Mouse (Mus musculus) layer of hippocampus, adult 9-10 months (tissue): ENCODE measurements around the gene Ank3.
"Not testable (repeated sequence)": the region's sequence is repeated elsewhere in the genome, so short reads cannot be mapped to it uniquely, and the experiment has no call there.

Experiments
- DNase-seq: peaks from one replicate; pipeline ENCODE4 v3.0.0; 2022; ENCODE audit warnings: low spot score

Gene Ank3

GRCm38 (mm10) chr10:69398763-69399590 lies at the start of gene Ank3:
Ank3 (plus strand) TSS chr10:69398773.
- DNase-seq, result no peak

GRCm38 (mm10) chr10:69351071-69351841 lies 47.3 kb upstream of the Ank3 start:
- DNase-seq, result no peak

- DNase-seq, result no peak
Observed at GRCm38 (mm10) chr10:69351842-69352211, 46.7 kb upstream of the Ank3 start.

- DNase-seq, result peak; percentile 80
Observed at GRCm38 (mm10) chr10:69352212-69353085, 46.1 kb upstream of the Ank3 start, which contains the start of gene Cdk1. Cdk1 (minus strand) TSS chr10:69352938.

- not testable (repeated sequence) for DNase-seq
Observed at GRCm38 (mm10) chr10:69353086-69353479, 45.5 kb upstream of the Ank3 start.

GRCm38 (mm10) chr10:69359666-69360065 lies 38.9 kb upstream of the Ank3 start:
- DNase-seq, result no peak

- no peak for DNase-seq
Observed at GRCm38 (mm10) chr10:69366208-69366607, 32.4 kb upstream of the Ank3 start.

GRCm38 (mm10) chr10:69366877-69367387 lies 31.6 kb upstream of the Ank3 start:
- DNase-seq, result no peak

- no peak for DNase-seq
Observed at GRCm38 (mm10) chr10:69369321-69369720, 29.3 kb upstream of the Ank3 start.

GRCm38 (mm10) chr10:69371441-69371840 lies 27.1 kb upstream of the Ank3 start:
- DNase-seq, result no peak

- DNase-seq, result no peak
Observed at GRCm38 (mm10) chr10:69372061-69372460, 26.5 kb upstream of the Ank3 start.

GRCm38 (mm10) chr10:69373796-69374550 lies 24.6 kb upstream of the Ank3 start:
- DNase-seq, result no peak

- DNase-seq, result no peak
Observed at GRCm38 (mm10) chr10:69375154-69375553, 23.4 kb upstream of the Ank3 start.

GRCm38 (mm10) chr10:69383186-69383585 lies 15.4 kb upstream of the Ank3 start:
- no peak for DNase-seq

GRCm38 (mm10) chr10:69384640-69385039 lies 13.9 kb upstream of the Ank3 start:
- no peak for DNase-seq

GRCm38 (mm10) chr10:69385136-69385535 lies 13.4 kb upstream of the Ank3 start:
- no peak for DNase-seq

GRCm38 (mm10) chr10:69386767-69387166 lies 11.8 kb upstream of the Ank3 start:
- no peak for DNase-seq

- no peak for DNase-seq
Observed at GRCm38 (mm10) chr10:69389511-69389910, 9.1 kb upstream of the Ank3 start.

- no peak for DNase-seq
Observed at GRCm38 (mm10) chr10:69398197-69398762, 293 bp upstream of the Ank3 start.

- no peak for DNase-seq
Observed at GRCm38 (mm10) chr10:69399814-69400385, 1.3 kb downstream of the Ank3 start.
